Mouse (Mus musculus) neural tube, embryonic 11.5 days (tissue): ENCODE results near the gene Arid2. TPM values are rescaled to one million over a fixed set of nuclear protein-coding genes. Genes with fewer than 3 reads are reported as not detected.
"Not testable (repeated sequence)": the region's sequence is repeated elsewhere in the genome, so short reads cannot be mapped to it uniquely, and the experiment has no call there.

ENCODE experiments used
- ATAC-seq: fragments of 200-750 bp; cut with Nextera tagmentation; 2 replicates; pipeline ENCODE4 v1.8.0; 2017; ENCODE audit warnings: moderate number of reproducible peaks, mild to moderate bottlenecking, moderate TSS enrichment, moderate library complexity; ENCODE audit not compliant: insufficient read depth, low FRiP score, low TSS enrichment
- DNase-seq: peaks from one replicate; pipeline ENCODE4 v3.0.0-alpha.2; 2015; ENCODE audit warnings: low spot score
- H3K27ac ChIP-seq: fragments of 300-500 bp; sonication (generic); 2 replicates; pipeline ENCODE4 v1.5.1; 2014; ENCODE audit warnings: low read depth, mild to moderate bottlenecking, low read length
- H3K27me3 ChIP-seq: fragments of 300-500 bp; sonication (generic); 2 replicates; pipeline ENCODE4 v1.6.1; 2014; ENCODE audit warnings: mild to moderate bottlenecking, low read length, mixed read lengths; ENCODE audit not compliant: control insufficient read depth, insufficient read depth
- H3K36me3 ChIP-seq: fragments of 300-500 bp; sonication (generic); 2 replicates; pipeline ENCODE4 v1.6.1; 2014; ENCODE audit warnings: mild to moderate bottlenecking, low read length, moderate library complexity, mixed read lengths; ENCODE audit not compliant: control insufficient read depth, insufficient read depth
- H3K4me1 ChIP-seq: fragments of 300-500 bp; sonication (generic); 2 replicates; pipeline ENCODE4 v1.6.1; 2014; ENCODE audit warnings: low read length, mixed read lengths; ENCODE audit not compliant: control insufficient read depth, insufficient read depth
- H3K4me2 ChIP-seq: fragments of 300-500 bp; sonication (generic); 2 replicates; pipeline ENCODE4 v1.6.1; 2014; ENCODE audit warnings: low read depth, mild to moderate bottlenecking, moderate library complexity
- H3K4me3 ChIP-seq: fragments of 300-500 bp; sonication (generic); 2 replicates; pipeline ENCODE4 v1.5.1; 2014; ENCODE audit warnings: low read depth, low read length
- H3K9ac ChIP-seq: fragments of 300-500 bp; sonication (generic); 2 replicates; pipeline ENCODE4 v1.6.1; 2014; ENCODE audit warnings: mild to moderate bottlenecking, low read length
- H3K9me3 ChIP-seq: fragments of 300-500 bp; sonication (generic); 2 replicates; pipeline ENCODE4 v1.6.1; 2016; ENCODE audit warnings: low read length; ENCODE audit not compliant: control insufficient read depth
- WGBS: fragments of 180-500 bp; shearing (Covaris S2); extraction: QIAGEN DNeasy Blood & Tissue Kit; methylation state at CpG from one replicate; pipeline ENCODE4 v1.1.7; 2014; 5-methylcytosine and 5-hydroxymethylcytosine counted together
- polyA plus RNA-seq: library from polyadenylated mRNA; unstranded; fragments of >200 nt; fragmentation: Nextera tagmentation; extraction: Ambion mirVana; gene quantifications from 2 replicates; pipeline ENCODE4 v1.2.1, GENCODE M21; 2014

Gene Arid2
- polyA plus RNA-seq, 1 experiment from 2014 or later: 40.1 TPM

- ATAC-seq (no peak), DNase-seq (no peak)
- Histone ChIP-seq H3K27me3 (no peaks in the 10 kb centered on the region), H3K36me3 (no peaks in the 10 kb centered on the region; the same call in 1 of the 2 replicates), H3K27ac (no peak overlapping the region), H3K4me1 (no peaks in the 10 kb centered on the region), H3K9me3 (no peaks in the 10 kb centered on the region), H3K9ac (no peak overlapping the region), H3K4me2 (no peak overlapping the region), H3K4me3 (no peak overlapping the region)
- 88% methylated on average over 7 of the region's 7 CpGs for WGBS
Measured at GRCm38 (mm10) chr15:96325726-96326328, 38.5 kb downstream of the Arid2 start.

- H3K4me1 ChIP-seq, DNase-seq, H3K4me3 ChIP-seq, H3K36me3 ChIP-seq, H3K4me2 ChIP-seq, H3K9ac ChIP-seq, H3K27me3 ChIP-seq, H3K27ac ChIP-seq, H3K9me3 ChIP-seq, ATAC-seq: not testable (repeated sequence)
- WGBS: 94% methylated on average over 2 of the region's 4 CpGs
Measured at GRCm38 (mm10) chr15:96328722-96329121, 41.4 kb downstream of the Arid2 start.

GRCm38 (mm10) chr15:96330536-96330935 is 43.2 kb downstream of the Arid2 start:
- H3K4me1 ChIP-seq: peaks cover 9% of the 10 kb centered on the region
- H3K27ac ChIP-seq: no peak overlapping the region
- ATAC-seq (no peak), DNase-seq (no peak)
- H3K9ac ChIP-seq: no peak overlapping the region
- H3K27me3 ChIP-seq: no peaks in the 10 kb centered on the region
- no peak overlapping the region for H3K4me3 ChIP-seq
- no peak overlapping the region for H3K4me2 ChIP-seq
- no peaks in the 10 kb centered on the region for H3K9me3 ChIP-seq
- no peaks in the 10 kb centered on the region; the same call in 1 of the 2 replicates for H3K36me3 ChIP-seq
- WGBS: 83% methylated on average over 3 of the region's 3 CpGs

- Histone ChIP-seq H3K9me3 (no peaks in the 10 kb centered on the region), H3K36me3 (no peaks in the 10 kb centered on the region), H3K4me1 (peaks cover 9% of the 10 kb centered on the region), H3K27me3 (no peaks in the 10 kb centered on the region), H3K27ac (no peak overlapping the region), H3K4me3 (no peak overlapping the region), H3K4me2 (no peak overlapping the region), H3K9ac (no peak overlapping the region)
- whole genome bisulfite sequencing: 83% methylated on average over 9 of the region's 9 CpGs
- ATAC-seq (no peak), DNase-seq (no peak)
Measured at GRCm38 (mm10) chr15:96332468-96333213, 45.3 kb downstream of the Arid2 start.

- no peaks in the 10 kb centered on the region for H3K27me3 ChIP-seq
- H3K36me3 ChIP-seq: no peaks in the 10 kb centered on the region
- H3K9me3 ChIP-seq: no peaks in the 10 kb centered on the region
- H3K4me2 ChIP-seq: no peak overlapping the region
- ATAC-seq (no peak), DNase-seq (no peak)
- H3K4me1 ChIP-seq: peaks cover 9% of the 10 kb centered on the region
- H3K9ac ChIP-seq: no peak overlapping the region
- H3K27ac ChIP-seq: no peak overlapping the region
- H3K4me3 ChIP-seq: no peak overlapping the region
- 54% methylated on average over 5 of the region's 5 CpGs for WGBS
Measured at GRCm38 (mm10) chr15:96333350-96333749, 46.0 kb downstream of the Arid2 start.

GRCm38 (mm10) chr15:96340924-96341323 is 53.6 kb downstream of the Arid2 start:
- no peaks in the 10 kb centered on the region for H3K4me1 ChIP-seq
- H3K4me3 ChIP-seq: no peak overlapping the region
- no peaks in the 10 kb centered on the region for H3K36me3 ChIP-seq
- DNase-seq: no peak
- no peaks in the 10 kb centered on the region for H3K9me3 ChIP-seq
- no peak overlapping the region for H3K9ac ChIP-seq
- no peaks in the 10 kb centered on the region for H3K27me3 ChIP-seq
- H3K27ac ChIP-seq: no peak overlapping the region
- H3K4me2 ChIP-seq: no peak overlapping the region
- ATAC-seq: no peak
- 91% methylated on average over 2 of the region's 2 CpGs for WGBS

- H3K9ac ChIP-seq: no peak overlapping the region
- no peak overlapping the region for H3K4me3 ChIP-seq
- no peaks in the 10 kb centered on the region for H3K4me1 ChIP-seq
- no peaks in the 10 kb centered on the region for H3K36me3 ChIP-seq
- no peak overlapping the region for H3K4me2 ChIP-seq
- ATAC-seq: no peak
- H3K27ac ChIP-seq: no peak overlapping the region
- no peaks in the 10 kb centered on the region for H3K27me3 ChIP-seq
- no peaks in the 10 kb centered on the region for H3K9me3 ChIP-seq
- WGBS: 94% methylated on average over 8 of the region's 8 CpGs
- no peak for DNase-seq
Measured at GRCm38 (mm10) chr15:96342097-96342496, 54.8 kb downstream of the Arid2 start.

GRCm38 (mm10) chr15:96342871-96343270 is 55.6 kb downstream of the Arid2 start:
- DNase-seq (no peak), ATAC-seq (no peak)
- WGBS: 92% methylated on average over 3 of the region's 3 CpGs
- Histone ChIP-seq H3K4me2 (no peak overlapping the region), H3K9ac (no peak overlapping the region), H3K27ac (no peak overlapping the region), H3K4me1 (no peaks in the 10 kb centered on the region), H3K27me3 (no peaks in the 10 kb centered on the region), H3K4me3 (no peak overlapping the region), H3K9me3 (no peaks in the 10 kb centered on the region), H3K36me3 (no peaks in the 10 kb centered on the region)
